Mouse (Mus musculus) midbrain, embryonic 16.5 days (tissue): ENCODE measurements around the gene Sphk1. TPM values are rescaled to one million over a fixed set of nuclear protein-coding genes. Genes with fewer than 3 reads are reported as not detected.
"Not testable (repeated sequence)": the region's sequence is repeated elsewhere in the genome, so short reads cannot be mapped to it uniquely, and the experiment has no call there.

ENCODE experiments used
- ATAC-seq: fragments of 200-750 bp; cut with Nextera tagmentation; 2 replicates; pipeline ENCODE4 v1.8.0; 2017; ENCODE audit warnings: moderate TSS enrichment
- H3K27ac ChIP-seq: fragments of 300-500 bp; sonication (generic); 2 replicates; pipeline ENCODE4 v1.5.1; 2014; ENCODE audit warnings: mild to moderate bottlenecking, low read length, mixed read lengths
- H3K27me3 ChIP-seq: fragments of 300-500 bp; sonication (generic); 2 replicates; pipeline ENCODE4 v1.6.1; 2014; ENCODE audit warnings: low read depth, low read length, mixed read lengths; ENCODE audit not compliant: control insufficient read depth, insufficient read depth
- H3K36me3 ChIP-seq: fragments of 300-500 bp; sonication (generic); 2 replicates; pipeline ENCODE4 v1.6.1; 2014; ENCODE audit warnings: mild to moderate bottlenecking, low read length, moderate library complexity, mixed read lengths; ENCODE audit not compliant: control insufficient read depth, insufficient read depth
- H3K4me1 ChIP-seq: fragments of 300-500 bp; sonication (generic); 2 replicates; pipeline ENCODE4 v1.6.1; 2014; ENCODE audit warnings: mild to moderate bottlenecking, low read length, mixed read lengths; ENCODE audit not compliant: control insufficient read depth, insufficient read depth
- H3K4me2 ChIP-seq: fragments of 300-500 bp; sonication (generic); 2 replicates; pipeline ENCODE4 v1.6.1; 2014; ENCODE audit warnings: mild to moderate bottlenecking, low read length, mixed read lengths
- H3K4me3 ChIP-seq: fragments of 300-500 bp; sonication (generic); 2 replicates; pipeline ENCODE4 v1.5.1; 2014; ENCODE audit warnings: low read depth, mild to moderate bottlenecking, low read length, moderate library complexity, mixed read lengths
- H3K9ac ChIP-seq: fragments of 300-500 bp; sonication (generic); 2 replicates; pipeline ENCODE4 v1.6.1; 2014; ENCODE audit warnings: low read depth, low read length, mixed read lengths
- H3K9me3 ChIP-seq: fragments of 300-500 bp; sonication (generic); replicated peaks from 2 replicates; pipeline ENCODE4 v1.6.1; 2014; ENCODE audit warnings: mild to moderate bottlenecking, low read length, mixed read lengths; ENCODE audit not compliant: control insufficient read depth, poor library complexity, severe bottlenecking
- WGBS: fragments of 180-500 bp; shearing (Covaris S2); extraction: QIAGEN DNeasy Blood & Tissue Kit; methylation state at CpG from one replicate; pipeline ENCODE4 v1.1.7; 2014; 5-methylcytosine and 5-hydroxymethylcytosine counted together
- polyA plus RNA-seq: library from polyadenylated mRNA; unstranded; fragments of >200 nt; fragmentation: Nextera tagmentation; extraction: Ambion mirVana; gene quantifications from 2 replicates; pipeline ENCODE4 v1.2.1, GENCODE M21; 2015

The Sphk1 gene
- polyA plus RNA-seq, 1 experiment from 2014 or later: 5.5 TPM

- Histone ChIP-seq H3K4me1 (peaks cover 12% of the 10 kb centered on the region), H3K9ac (no peak overlapping the region), H3K4me2 (no peak overlapping the region; the same call in 1 of the 2 replicates), H3K27ac (no peak overlapping the region), H3K9me3 (no peaks in the 10 kb centered on the region), H3K36me3 (no peaks in the 10 kb centered on the region), H3K4me3 (no peak overlapping the region; the same call in 1 of the 2 replicates), H3K27me3 (no peaks in the 10 kb centered on the region)
- ATAC-seq: no peak
- WGBS: 70% methylated on average over 6 of the region's 6 CpGs
These were observed 39.4 kb upstream of the Sphk1 start for GRCm38 (mm10) chr11:116491338-116491737.

- H3K9me3 ChIP-seq, H3K4me3 ChIP-seq, H3K27ac ChIP-seq, H3K27me3 ChIP-seq, ATAC-seq, H3K4me2 ChIP-seq, H3K9ac ChIP-seq, H3K36me3 ChIP-seq: not testable (repeated sequence)
- 92% methylated on average over 1 of the region's 1 CpGs for WGBS
- peaks cover 12% of the 10 kb centered on the region for H3K4me1 ChIP-seq
These were observed 38.2 kb upstream of the Sphk1 start for GRCm38 (mm10) chr11:116492507-116492906.

GRCm38 (mm10) chr11:116493191-116493590 is 37.5 kb upstream of the Sphk1 start:
- Histone ChIP-seq H3K27me3 (no peaks in the 10 kb centered on the region), H3K9ac (no peak overlapping the region), H3K27ac (no peak overlapping the region), H3K36me3 (no peaks in the 10 kb centered on the region), H3K4me1 (peaks cover 12% of the 10 kb centered on the region), H3K9me3 (no peaks in the 10 kb centered on the region), H3K4me3 (no peak overlapping the region), H3K4me2 (no peak overlapping the region)
- WGBS: 87% methylated on average over 5 of the region's 5 CpGs
- ATAC-seq: no peak

GRCm38 (mm10) chr11:116493795-116494252 is 36.9 kb upstream of the Sphk1 start, which contains the start of gene Prpsap1:
Prpsap1 (minus strand) TSS chr11:116494202.
- Histone ChIP-seq H3K4me2 (no peak within 1 kb of the TSS), H3K9ac (no peak within 1 kb of the TSS), H3K36me3 (no peaks in the 10 kb centered on the region), H3K27ac (no peak within 1 kb of the TSS), H3K4me1 (peaks cover 10% of the 10 kb centered on the region), H3K9me3 (no peaks in the 10 kb centered on the region), H3K27me3 (no peaks in the 10 kb centered on the region), H3K4me3 (no peak within 1 kb of the TSS)
- WGBS: 27% methylated on average over 4 of the region's 4 CpGs
- no peak for ATAC-seq

GRCm38 (mm10) chr11:116494474-116495174 is 36.1 kb upstream of the Sphk1 start:
- Histone ChIP-seq H3K9ac (no peak overlapping the region), H3K4me3 (no peak overlapping the region), H3K4me1 (peaks cover 6% of the 10 kb centered on the region), H3K4me2 (no peak overlapping the region), H3K27ac (no peak overlapping the region), H3K9me3 (no peaks in the 10 kb centered on the region), H3K27me3 (no peaks in the 10 kb centered on the region), H3K36me3 (no peaks in the 10 kb centered on the region)
- no peak for ATAC-seq
- 45% methylated on average over 13 of the region's 13 CpGs for WGBS

GRCm38 (mm10) chr11:116497313-116497712 is 33.4 kb upstream of the Sphk1 start:
- H3K9ac ChIP-seq: no peak overlapping the region
- no peaks in the 10 kb centered on the region for H3K27me3 ChIP-seq
- no peak overlapping the region for H3K4me3 ChIP-seq
- H3K4me2 ChIP-seq: no peak overlapping the region
- ATAC-seq: no peak
- no peaks in the 10 kb centered on the region for H3K9me3 ChIP-seq
- 89% methylated on average over 4 of the region's 4 CpGs for WGBS
- H3K27ac ChIP-seq: no peak overlapping the region
- 0 out of 2 replicates have a peak, but pooled peaks cover 2% of the 10 kb centered on the region for H3K4me1 ChIP-seq
- H3K36me3 ChIP-seq: no peaks in the 10 kb centered on the region

- Histone ChIP-seq H3K27me3 (no peaks in the 10 kb centered on the region), H3K27ac (no peak overlapping the region), H3K9ac (peak overlapping the region; percentile 15; the same call in 1 of the 2 replicates), H3K4me2 (peak overlapping the region; percentile 45), H3K9me3 (no peaks in the 10 kb centered on the region), H3K4me3 (peak overlapping the region; percentile 21; the same call in 1 of the 2 replicates), H3K36me3 (no peaks in the 10 kb centered on the region), H3K4me1 (0 out of 2 replicates have a peak, but pooled peaks cover 2% of the 10 kb centered on the region)
- WGBS: 29% methylated on average over 32 of the region's 34 CpGs
- no peak for ATAC-seq
These were observed 32.1 kb upstream of the Sphk1 start for GRCm38 (mm10) chr11:116498596-116498995.

- H3K9ac ChIP-seq: no peak overlapping the region
- H3K27ac ChIP-seq: no peak overlapping the region
- 0 out of 2 replicates have a peak, but pooled peaks cover 2% of the 10 kb centered on the region for H3K4me1 ChIP-seq
- no peaks in the 10 kb centered on the region for H3K9me3 ChIP-seq
- no peaks in the 10 kb centered on the region for H3K27me3 ChIP-seq
- ATAC-seq: no peak
- 49% methylated on average over 6 of the region's 6 CpGs for WGBS
- H3K4me2 ChIP-seq: no peak overlapping the region
- no peak overlapping the region for H3K4me3 ChIP-seq
- H3K36me3 ChIP-seq: no peaks in the 10 kb centered on the region
These were observed 31.7 kb upstream of the Sphk1 start for GRCm38 (mm10) chr11:116499018-116499417.

- Histone ChIP-seq H3K36me3 (no peaks in the 10 kb centered on the region), H3K9me3 (no peaks in the 10 kb centered on the region), H3K9ac (0 out of 2 replicates have a peak overlapping the region, but pooled peaks have one; percentile 4), H3K27me3 (no peaks in the 10 kb centered on the region), H3K4me2 (no peak overlapping the region), H3K27ac (no peak overlapping the region), H3K4me3 (no peak overlapping the region), H3K4me1 (no peaks in the 10 kb centered on the region)
- 26% methylated on average over 7 of the region's 7 CpGs for WGBS
- ATAC-seq: no peak
These were observed 29.5 kb upstream of the Sphk1 start for GRCm38 (mm10) chr11:116501005-116501746.
